Mouse (Mus musculus) monocyte, adult 5-6 weeks (primary cell): ENCODE data around the gene Leng8. TPM values are rescaled to one million over a fixed set of nuclear protein-coding genes. Genes with fewer than 3 reads are reported as not detected.

Experiments
- ATAC-seq: fragments of 153-309, 156-312 bp; replicated peaks from 2 replicates; pipeline ENCODE4 v1.8.0; 2017; ENCODE audit warnings: mild to moderate bottlenecking; ENCODE audit not compliant: low TSS enrichment, insufficient number of reproducible peaks, severe bottlenecking, poor library complexity, low FRiP score
- total RNA-seq: library from RNA; stranded (forward); fragments of 200-1000, 200-491, 200-594 nt; gene quantifications from 3 replicates; pipeline ENCODE4 v1.2.3, GENCODE M21; 2017

The Leng8 gene
- 93.7 to 137 TPM (median 95.1 TPM) in 3 replicates for total RNA-seq

DNA sequence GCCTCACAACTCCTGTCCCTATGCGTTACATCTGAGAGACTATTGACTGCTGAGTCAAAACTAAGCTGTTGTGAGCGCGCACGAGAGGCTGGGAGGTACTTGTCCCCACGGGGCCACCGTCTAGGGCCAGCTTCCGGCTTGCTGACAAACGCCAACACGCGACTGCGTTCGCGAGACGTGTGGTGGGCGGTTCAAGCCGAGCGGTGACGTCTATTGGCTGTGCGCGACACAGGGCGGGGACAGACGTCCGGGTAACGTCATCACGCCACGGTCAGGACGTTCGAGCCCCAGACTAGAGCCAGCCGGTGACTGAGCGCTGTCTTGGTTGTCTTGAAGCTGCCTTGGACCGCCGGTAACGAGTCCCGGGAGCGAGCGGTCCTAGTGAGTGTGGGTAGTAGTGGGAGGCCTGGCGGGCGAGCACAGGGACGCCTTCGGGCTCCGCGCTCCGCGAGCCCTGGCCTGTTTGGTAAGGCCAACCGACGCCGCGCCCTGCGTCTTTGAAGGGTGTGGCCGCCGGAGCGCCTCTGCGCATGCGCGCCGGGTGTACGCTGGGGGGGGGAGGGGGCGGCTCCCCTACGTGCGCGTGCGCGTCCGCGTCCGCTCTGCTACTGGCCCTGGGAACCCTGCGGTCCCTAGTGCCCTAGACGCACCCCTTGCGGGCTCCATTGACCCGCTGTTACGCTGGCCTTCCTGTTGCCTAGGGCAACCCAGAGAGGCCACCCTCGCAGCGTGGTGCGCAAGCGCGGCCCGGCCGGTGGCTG lies at the start of gene Leng8:
TSS of gene Leng8 (plus strand) at position 269 of the 761 bp plus-strand sequence.
- peak; percentile 89 for ATAC-seq

DNA sequence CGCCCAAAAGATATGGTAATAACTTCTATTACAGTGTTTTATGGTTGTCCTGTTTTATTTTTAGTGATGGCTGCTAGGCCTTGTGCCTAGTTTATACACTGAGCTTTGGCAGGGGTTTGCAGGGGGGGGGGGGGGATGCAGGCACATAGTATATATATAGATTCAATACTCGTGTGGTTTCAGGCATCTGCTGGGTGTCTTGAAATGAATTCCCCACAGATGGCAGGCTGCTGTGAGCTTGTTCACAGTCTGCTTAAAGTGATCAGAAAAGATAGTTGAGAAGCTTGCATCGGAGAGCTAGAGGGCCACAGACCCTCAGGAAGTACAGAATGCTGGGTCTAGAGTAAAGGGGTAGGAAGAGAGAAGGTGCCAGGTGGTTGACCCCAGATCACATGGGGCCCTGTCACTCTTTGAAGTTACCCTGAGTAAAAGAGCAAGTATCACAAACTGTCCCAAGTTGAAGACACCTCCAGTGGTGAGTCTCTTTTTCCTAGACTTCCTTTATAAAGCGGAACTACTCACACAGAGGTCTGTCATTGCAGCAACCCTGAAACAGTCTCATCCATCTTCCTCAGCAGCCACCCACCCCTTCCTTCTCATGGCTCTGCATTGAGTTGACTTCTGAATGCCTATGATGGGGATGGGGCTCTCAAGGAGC lies 49.5 kb upstream of the Leng8 start:
- ATAC-seq, result peak; percentile 78

DNA sequence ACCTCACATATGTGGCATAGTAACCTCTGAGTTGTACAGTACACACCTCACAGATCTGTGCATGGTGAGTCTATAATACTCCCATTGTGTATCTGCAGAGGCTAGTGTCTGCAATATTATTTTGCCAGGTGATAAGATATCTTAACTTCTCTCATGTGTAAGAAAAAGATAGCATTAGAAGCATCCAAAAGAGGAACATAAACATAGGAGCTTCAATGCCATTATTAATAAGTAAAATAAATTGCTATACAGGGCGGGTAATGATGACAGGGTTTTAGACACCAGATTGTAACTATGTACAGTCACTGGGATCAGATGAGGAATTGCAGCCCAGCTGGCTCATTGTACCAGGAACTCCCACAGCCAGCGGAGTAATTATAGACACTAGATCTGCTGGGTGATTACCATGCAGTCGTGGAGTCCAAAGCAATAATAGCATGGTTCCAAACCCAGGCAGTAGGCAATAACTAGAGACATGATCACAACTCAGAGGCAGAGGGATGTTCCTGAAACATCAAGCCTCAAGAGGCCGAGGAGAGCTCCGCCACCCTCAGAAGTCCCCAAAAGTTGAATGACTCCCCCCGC lies 48.9 kb upstream of the Leng8 start:
- no peak for ATAC-seq

DNA sequence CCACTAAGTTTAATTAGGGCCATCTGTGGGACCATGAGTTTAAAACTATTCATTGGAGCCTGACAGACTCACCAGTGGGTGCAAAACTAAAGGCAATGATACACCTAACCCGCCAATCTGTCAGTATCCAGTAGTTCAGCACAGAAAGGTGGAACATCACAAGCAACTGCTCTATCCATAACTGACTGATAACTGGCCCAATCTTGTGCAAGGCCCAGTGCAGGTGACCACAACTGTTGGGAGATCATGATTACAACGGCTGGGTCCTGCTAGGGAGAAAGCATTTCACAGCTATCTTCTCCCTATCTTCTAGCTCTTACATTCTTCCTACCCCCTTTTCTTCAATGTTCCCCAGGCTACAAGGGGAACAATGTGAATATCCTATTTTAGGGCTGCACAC lies 48.2 kb upstream of the Leng8 start:
- ATAC-seq, result no peak

DNA sequence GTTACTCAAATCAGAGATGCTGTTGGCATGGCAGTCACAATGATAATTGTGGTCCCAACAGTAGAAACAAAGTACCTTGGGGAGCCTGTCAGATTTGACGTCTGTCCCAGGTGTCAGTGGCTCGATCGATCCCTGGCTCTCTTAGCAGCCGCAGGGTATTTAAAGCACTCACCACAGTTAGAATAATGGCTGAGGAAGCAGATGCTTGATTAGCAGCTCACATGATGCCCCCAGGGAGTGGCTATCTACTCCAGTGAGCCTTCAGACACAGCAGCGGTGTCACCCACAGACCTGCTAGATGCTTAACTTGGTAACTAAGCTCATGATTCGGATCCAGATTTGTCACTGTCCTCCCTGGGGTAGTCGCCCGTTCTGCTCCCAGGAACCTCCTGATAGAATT lies 45.7 kb upstream of the Leng8 start:
- no peak for ATAC-seq

DNA sequence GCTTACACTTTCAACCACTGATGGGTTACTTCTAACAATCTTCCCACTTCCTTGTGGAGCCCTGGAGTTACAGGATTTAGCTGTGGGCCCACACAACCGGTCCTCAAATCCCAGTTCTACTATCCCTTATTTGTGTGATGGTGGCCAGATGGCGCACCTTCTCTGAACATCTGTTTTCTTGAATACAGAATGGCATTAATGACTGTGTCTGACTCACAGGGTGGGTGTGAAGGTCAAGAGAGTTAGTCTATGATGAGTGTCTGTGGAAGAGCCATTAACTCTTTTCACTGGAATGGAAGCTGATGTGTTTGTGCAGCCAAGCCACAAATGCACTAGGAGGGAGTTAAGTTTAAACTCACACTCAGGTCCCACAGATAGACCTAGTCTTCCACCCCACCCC lies 38.5 kb upstream of the Leng8 start:
- ATAC-seq, result no peak

DNA sequence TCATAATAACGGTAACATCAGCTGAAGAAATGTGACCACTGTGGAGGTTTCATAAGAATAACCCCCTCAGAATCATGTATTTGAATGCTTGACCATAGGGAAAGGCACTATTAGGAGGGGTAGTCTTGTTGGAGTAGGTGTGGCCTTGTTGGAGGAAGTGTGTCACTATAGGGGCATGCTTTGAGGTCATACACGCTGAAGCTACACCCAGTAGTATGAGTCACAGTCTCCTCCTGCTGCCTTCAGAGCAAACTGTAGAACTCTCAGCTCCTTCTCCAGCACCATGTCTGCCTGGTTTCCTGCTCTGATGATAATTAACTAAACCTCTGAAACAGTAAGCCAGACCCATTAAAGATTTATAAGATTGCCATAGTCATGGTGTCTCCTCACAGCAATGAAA lies 38.0 kb upstream of the Leng8 start:
- ATAC-seq, result peak; percentile 81

DNA sequence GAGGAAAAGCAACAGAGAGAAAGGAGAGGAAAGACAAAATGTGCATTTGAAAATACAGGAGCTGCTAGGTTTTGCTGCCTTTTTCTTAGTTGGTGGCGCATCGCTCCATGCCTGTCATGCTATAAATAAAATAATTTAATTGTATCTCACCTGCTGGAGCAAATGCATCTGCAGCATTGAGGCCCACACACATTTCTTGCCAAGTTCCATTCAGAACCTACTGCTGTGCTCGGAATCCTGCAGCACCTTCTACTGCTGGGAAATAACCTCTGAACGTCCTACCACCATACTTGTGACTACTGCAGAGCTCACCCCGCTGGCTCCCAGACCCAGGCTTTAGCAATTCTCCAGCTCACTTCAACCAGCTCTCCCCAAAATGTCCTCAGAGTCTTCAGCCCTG lies 35.7 kb upstream of the Leng8 start:
- ATAC-seq, result no peak

DNA sequence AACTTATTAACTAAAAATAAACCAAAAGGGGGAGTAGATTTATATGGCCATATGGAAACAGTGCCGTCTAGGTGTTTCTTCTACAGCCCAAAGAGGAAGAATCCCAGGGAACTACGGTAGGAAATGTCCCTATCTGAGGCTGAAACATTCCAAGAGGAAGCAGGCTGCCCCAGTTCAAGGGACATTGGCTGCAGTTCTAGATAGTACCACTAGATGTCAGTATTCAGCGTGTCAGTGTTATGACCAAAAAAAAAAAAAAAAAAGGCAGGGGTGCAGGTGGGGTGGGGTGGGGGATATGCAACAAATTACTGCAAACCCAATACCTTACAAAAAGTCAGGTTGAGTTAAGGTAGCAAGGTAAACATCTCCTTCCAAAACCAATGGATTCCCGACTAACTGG lies 33.4 kb upstream of the Leng8 start:
- peak; percentile 63; the same call in 1 of the 2 replicates for ATAC-seq

DNA sequence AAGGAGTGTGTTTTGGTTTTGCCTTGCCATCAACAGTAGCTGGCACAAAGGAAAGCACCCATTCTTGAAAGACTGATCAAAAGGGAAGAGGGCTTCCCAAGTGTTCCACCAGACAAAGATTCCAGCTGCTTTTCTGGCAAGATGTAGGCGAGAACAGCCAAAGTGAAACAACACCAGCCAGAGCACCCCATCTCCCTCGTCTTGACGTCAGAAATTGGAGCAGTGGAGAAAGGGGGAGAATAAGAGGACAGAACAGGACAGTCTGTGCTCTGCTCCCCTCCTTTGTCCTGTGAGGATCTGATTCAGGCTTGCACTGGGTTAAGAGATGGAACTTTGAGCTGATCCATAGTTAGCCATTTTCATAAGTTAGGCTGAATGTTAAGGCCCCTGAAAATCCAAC lies 25.1 kb upstream of the Leng8 start:
- ATAC-seq, result no peak

DNA sequence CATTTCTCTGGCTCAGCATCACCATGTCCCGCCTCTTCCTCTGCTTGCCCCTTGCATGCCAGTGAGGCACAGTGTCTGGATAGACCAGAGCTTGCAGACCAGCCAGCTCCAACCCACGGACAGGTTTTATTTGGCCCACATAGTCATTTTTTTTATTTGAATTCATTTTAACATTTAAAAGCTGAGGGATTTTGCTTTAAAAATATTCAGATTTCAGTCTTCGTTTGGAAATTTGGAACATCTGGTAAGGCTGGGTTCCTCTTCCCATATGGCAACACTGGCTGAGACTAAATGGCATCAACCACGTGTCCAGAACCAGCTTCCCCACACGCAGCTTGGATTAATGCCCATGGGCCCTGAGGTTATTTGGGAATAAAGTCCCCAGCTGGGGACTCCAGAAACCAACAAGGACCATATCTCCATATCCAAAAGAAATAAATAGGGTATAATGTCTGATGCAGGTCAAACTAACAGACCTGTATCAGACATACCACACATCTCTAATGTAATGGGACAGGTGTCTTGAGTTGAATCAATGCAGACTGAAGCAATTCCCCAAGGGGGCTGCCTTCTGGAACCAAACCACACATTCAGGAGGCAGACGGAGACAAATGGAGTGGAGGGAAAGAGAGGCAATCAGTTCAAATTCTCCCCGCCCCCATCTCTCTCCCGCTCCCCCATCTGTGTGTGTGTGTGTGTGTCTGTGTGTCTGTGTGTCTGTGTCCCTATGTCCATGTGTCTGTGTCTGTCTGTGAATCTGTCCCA lies 19.6 kb upstream of the Leng8 start:
- no peak for ATAC-seq

DNA sequence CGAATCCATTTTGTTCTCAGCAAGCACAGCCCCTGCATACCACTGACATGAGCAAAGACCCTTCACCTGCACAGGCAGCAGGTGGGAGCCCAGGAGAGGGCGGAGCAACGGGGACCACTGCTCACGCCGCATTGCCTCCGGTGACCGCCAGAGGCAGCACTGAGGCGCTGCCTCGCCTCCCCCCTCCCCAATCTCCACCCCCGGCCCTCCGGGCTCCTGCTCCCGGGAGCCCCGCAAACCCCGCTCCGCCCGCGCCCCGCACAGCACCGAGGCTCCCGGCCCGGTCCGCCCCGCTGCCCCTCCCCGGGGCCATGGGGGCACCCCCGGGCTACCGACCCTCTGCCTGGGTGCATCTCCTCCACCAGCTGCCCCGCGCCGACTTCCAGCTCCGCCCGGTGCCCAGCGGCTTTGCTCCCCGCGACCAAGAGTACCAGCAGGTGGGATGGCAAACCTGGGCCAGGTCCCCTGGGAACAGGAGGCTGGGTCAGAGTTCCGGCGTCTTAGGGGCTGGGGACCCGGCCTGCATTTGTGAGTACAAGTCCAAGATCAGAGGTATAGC lies 17.4 kb upstream of the Leng8 start, which contains the start of gene Ttyh1:
TSS of gene Ttyh1 (plus strand) at position 65 of the 559 bp plus-strand sequence.
- no peak for ATAC-seq

DNA sequence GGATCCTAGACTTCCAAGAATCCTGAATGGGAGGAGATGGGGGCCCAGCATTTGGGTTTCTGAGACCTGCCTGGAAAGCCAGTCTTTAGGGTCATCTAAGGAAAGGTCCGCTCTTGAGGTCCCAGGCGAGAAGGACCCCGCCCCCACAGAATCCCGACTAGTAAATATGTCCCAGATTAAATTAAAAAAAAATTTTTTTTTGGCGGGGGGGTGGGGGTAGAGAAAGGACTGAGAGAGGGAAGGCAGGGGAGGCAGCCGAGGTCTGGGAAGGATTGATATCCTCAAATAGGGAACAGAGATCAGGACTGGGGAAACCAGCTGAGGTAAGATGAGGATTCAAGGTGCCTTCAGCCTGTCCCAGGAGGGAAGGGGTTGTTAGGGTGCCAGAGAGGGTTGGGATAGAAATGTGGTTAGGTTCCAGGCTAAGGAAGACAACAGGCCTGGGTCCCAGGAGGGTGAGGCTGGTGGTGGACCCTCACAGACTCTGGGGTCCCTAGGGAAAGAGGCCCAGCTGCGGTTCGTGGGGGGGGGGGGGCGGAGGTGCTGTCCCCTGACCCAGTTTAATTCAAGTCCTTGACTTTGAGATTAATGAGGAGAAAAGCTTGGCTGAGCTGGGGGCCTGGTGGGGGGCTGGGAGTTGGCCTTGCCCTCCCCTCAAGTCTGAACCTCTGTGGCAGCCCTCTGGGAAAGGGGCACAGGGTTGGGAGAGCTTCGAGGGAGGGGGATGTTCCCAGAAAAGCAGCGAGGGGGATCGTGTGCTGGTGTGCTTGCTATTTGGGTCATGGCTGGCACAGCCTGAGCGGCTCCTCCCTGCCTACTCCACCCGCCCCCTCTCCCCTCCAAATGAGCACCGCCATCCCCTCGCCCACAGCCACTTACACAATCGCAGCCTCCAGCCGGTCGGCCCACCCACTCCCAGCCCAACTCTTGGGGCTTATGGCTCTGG lies 16.6 kb upstream of the Leng8 start:
- ATAC-seq, result no peak

DNA sequence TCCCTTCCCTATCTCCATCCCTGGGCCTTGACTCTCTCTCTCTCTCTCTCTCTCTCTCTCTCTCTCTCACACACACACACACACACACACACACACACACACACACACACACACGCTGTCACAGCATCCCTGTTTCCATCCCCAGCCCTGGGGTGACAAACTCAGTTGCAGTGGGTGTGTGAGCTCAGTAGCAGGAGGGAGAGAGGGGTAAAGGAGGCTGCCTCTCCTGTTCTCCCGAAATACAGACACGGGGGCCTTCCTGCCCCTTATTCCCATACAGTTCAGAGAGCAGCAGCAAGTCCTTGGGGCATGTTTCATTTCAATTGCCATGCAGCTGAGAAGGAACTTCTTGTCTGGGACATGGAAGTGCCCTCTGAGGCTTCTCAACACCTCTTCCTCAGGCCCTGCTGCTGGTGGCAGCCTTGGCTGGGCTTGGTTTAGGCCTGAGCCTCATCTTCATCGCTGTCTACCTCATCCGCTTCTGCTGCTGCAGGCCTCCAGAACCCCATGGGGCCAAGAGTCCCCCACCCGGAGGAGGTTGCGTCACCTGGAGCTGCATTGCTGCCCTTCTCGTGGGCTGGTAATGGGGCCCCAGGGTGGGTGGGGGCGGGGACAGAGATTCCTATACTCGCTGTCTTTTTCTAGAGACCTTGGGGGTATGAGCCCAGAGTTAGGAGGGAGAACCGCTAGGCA lies 14.6 kb upstream of the Leng8 start:
- no peak for ATAC-seq

DNA sequence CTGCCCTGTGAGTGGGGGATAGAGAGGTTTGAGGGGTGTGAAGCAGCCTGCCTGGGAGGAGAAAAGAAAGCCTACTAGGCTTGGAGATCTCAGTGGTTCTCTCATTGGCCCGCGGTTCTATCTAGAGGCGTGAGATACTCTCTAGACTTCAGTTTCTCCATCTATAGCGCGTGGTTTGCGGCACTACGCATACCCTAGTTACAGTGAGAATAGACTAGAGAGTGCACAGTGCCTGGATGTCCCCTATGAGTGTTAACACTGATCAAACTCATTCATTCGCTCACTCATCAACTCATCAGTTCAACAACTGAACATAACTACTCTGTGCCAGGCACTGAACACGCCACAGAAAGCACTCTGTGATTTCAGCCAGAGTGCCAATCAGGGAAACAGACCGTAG lies 14.1 kb upstream of the Leng8 start:
- no peak for ATAC-seq

DNA sequence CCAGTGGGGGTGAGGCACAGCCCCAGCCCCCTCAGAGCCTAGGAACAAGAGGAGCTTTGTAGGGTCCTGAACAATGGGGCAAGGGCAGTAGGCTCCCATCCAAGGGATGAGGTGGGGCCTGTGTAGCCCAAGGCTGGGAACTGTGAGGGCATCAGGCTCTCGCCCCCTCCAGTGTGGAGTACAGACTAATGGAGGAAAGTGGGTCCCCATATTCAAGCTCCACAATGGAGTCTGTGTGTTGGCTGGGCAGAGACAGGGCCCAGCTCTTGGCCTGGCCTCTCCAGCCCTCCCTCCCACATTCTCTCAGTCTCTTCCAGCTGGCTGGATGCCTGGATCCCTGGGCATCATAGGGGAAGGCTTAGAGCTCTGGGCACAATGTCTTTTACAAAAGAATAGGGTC lies 13.1 kb upstream of the Leng8 start:
- no peak for ATAC-seq

DNA sequence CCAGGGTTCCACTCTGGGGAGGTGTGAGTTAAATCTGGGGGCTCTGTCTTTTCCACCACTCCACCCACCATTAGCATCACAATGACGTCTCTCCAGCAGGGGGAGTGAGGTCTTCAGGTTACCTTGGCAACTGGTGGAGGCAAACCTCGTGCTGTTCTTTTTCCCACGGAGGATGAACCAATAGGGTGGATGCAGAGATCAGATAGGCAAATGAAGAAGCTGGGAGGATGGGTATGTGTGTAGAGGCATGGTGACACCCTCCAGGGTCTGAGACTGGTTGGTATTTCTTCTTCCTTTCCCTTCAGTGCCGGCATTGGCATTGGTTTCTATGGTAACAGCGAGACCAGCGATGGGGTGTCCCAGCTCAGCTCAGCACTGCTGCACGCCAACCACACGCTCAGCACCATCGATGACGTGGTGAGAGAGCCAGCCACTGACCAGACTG lies 12.5 kb upstream of the Leng8 start:
- peak; percentile 37; the same call in 1 of the 2 replicates for ATAC-seq
